33 mouse cellular contexts compared by ENCODE assay signal in the genomic region with DNA sequence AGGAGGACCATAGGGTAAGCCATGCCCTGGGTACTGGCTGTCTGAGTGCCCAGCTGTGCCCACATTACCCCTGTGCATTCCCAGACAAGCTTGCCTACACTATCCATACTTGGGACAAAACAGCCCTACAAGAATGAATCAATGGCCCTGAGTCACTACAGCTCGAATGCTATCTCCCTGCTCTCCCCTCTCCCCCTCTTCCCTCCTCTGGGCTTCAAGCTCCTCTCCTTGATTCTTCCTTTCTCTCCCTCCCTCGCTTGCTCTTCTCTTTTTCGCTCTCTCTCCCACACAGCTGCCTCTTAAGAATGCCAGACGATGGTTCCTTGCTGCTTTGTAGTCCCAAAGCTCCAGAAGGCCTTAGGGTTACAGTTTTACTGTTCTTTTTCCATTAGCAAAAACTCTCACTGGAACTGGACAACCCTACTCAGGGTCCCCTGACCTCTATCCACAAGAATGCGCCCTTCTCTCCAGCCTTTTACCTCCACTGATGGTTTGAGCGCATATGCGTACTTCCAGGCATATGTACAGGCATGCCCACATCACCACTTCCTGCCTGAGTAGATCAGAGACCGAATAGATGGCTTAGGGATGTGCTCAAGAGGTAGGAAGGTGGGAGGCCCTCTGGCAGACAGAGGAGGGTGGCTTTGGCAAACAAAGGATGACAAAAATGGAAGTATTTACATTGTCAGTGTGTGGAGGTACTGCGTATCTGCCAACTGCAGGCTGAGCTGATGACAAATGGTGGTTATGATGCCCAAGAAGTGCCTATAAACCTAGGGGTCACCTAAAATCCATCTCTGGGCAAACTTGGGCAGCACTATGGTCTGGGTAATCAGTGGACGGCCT. TPM values are rescaled to one million over a fixed set of nuclear protein-coding genes. Genes with fewer than 3 reads are reported as not detected.
DNase-seq lines count a peak whose midpoint lies in the region; ATAC-seq and TF ChIP-seq lines count a peak whose summit lies in the region.
"Had no signal": no experiment of that assay in that cellular context is flagged by ENCODE, and none has a peak within 500 bp of the region (broad histone marks: within the 10 kb centered on the region; RNA-seq: fewer than 3 reads in every experiment).

No protein-coding gene starts in this region.

- peak; percentile 25 to 35 for DNase-seq in left cerebral cortex, adult 18-20 months (ENCODE audit: low spot score in 2 of 2)
- no peak for DNase-seq in left cerebral cortex, postnatal 10 days (ENCODE audit: extremely low spot score in 1 of 2, low spot score in 2 of 2)
- peak; percentile 45 for DNase-seq in right cerebral cortex, adult 18-20 months
- no peak for DNase-seq in right cerebral cortex, postnatal 4 days
- peak; percentile 50 for DNase-seq in ZHBTc4 (ENCODE audit: low read depth, low spot score)
- no peak for DNase-seq in gastrocnemius, adult 18-20 months (ENCODE audit: low spot score)
- DNase-seq: adrenal gland, adult 2 months; adrenal gland, postnatal 36 days; B cell, adult 2 months; cerebellum, adult 2 months; cerebellum, postnatal 14 days; gastrocnemius, postnatal 10 days; heart, postnatal 14 days; kidney, adult 2 months; layer of hippocampus, adult 9-11 months; liver, embryonic 13.5 days; lung, adult 2 months; lung, postnatal 10 days; thymus, postnatal 4 days had no signal

- no peak overlapping the region for H3K4me3 ChIP-seq in olfactory bulb, adult 2 months (ENCODE audit: insufficient read depth, low read depth, low read length)
- H3K4me3 ChIP-seq: forebrain, embryonic 10.5 days; forebrain, embryonic 15.5 days; hindbrain, embryonic 10.5 days; intestine, embryonic 15.5 days; limb, embryonic 10.5 days; limb, embryonic 15.5 days; liver, embryonic 13.5 days had no signal

- no peak for TF ChIP-seq POLR2A in olfactory bulb, adult 2 months (IDR thresholded peaks at IDR 0.05; ENCODE audit: insufficient read depth, low read depth, low read length)

- ATAC-seq in monocyte, adult 5-6 weeks (replicated peaks; ENCODE audit: insufficient number of reproducible peaks, low FRiP score, low TSS enrichment, poor library complexity, severe bottlenecking): no peak
- ATAC-seq: forebrain, embryonic 15.5 days; hindbrain, postnatal 0 days; intestine, embryonic 15.5 days had no signal

- WGBS in olfactory bulb, adult 2 months: 65% methylated on average over 10 of the region's 10 CpGs

- H3K27ac ChIP-seq in olfactory bulb, adult 2 months (ENCODE audit: insufficient read depth, low read depth, low read length): peak overlapping the region; percentile 16
- H3K27ac ChIP-seq: forebrain, embryonic 10.5 days; forebrain, embryonic 15.5 days; hindbrain, embryonic 10.5 days; hindbrain, postnatal 0 days; intestine, embryonic 15.5 days; kidney, postnatal 0 days; limb, embryonic 10.5 days; limb, embryonic 15.5 days; liver, embryonic 13.5 days; macrophage had no signal

- intact Hi-C loops in left cerebral cortex, postnatal 10 days (cut with DNase I): no loop called here

- H3K4me1 ChIP-seq in olfactory bulb, adult 2 months (ENCODE audit: control insufficient read depth, insufficient read depth, low read length): peaks cover 49% of the 10 kb centered on the region
- H3K4me1 ChIP-seq: liver, embryonic 13.5 days had no signal

- no peak for TF ChIP-seq CTCF in olfactory bulb, adult 2 months (IDR thresholded peaks at IDR 0.05; ENCODE audit: insufficient read depth, low read depth, low read length)

RNA-seq across cellular contexts. Expression of gene Insyn1, which starts 51.9 kb away (rescaled TPM):
- 100 to 1,000 TPM; 225 to 235 TPM for total RNA-seq in left cerebral cortex, adult 18-20 months (2021)
- 100 to 1,000 TPM; 126 to 133 TPM for total RNA-seq in left cerebral cortex, postnatal 10 days (2021)
- polyA plus RNA-seq in olfactory bulb, adult 2 months (2012; ENCODE audit: insufficient read depth, insufficient read length, low replicate concordance, missing spikeins): not detected in 2 replicates
- total RNA-seq in gastrocnemius, adult 18-20 months (2021): 10 to 100 TPM; 24.5 to 31.0 TPM
- not detected in 3 replicates for total RNA-seq in monocyte, adult 5-6 weeks (2017)
- total RNA-seq: megakaryocyte-erythroid progenitor cell, adult 5-6 weeks; MEL; neutrophil, adult 5-6 weeks had no signal
- polyA plus RNA-seq: macrophage had no signal

Comparison
In these comparisons a context has a peak if more than half of its experiments do, and no peak if none do; other contexts are left out.
1. DNase-seq: peak in left cerebral cortex, adult 18-20 months (2 of 2), right cerebral cortex, adult 18-20 months (single experiment) and ZHBTc4 (single experiment); none in left cerebral cortex, postnatal 10 days (0 of 2), right cerebral cortex, postnatal 4 days (single experiment) and gastrocnemius, adult 18-20 months (single experiment).
2. RNA of gene Insyn1, which starts 51.9 kb away (total RNA-seq): 225 to 235 TPM in left cerebral cortex, adult 18-20 months, 126 to 133 TPM in left cerebral cortex, postnatal 10 days and 24.5 to 31.0 TPM in gastrocnemius, adult 18-20 months; not detected in monocyte, adult 5-6 weeks; every median in the first group is over 10 times any median in the second.